Mouse (Mus musculus) liver, postnatal 0 days (tissue): ENCODE measurements around the gene Dglucy. TPM values are rescaled to one million over a fixed set of nuclear protein-coding genes. Genes with fewer than 3 reads are reported as not detected.

Experiments used
- ATAC-seq: fragments of 200-750 bp; cut with Nextera tagmentation; 2 replicates; pipeline ENCODE4 v1.8.0; 2017; ENCODE audit warnings: mild to moderate bottlenecking, moderate library complexity
- DNase-seq: peaks from one replicate; pipeline ENCODE4 v3.0.0-alpha.2; 2016
- H3K27ac ChIP-seq: fragments of 300-500 bp; sonication (generic); 2 replicates; pipeline ENCODE4 v1.5.1; 2014; ENCODE audit warnings: antibody characterized with exemption, moderate library complexity, mild to moderate bottlenecking, low read depth
- H3K27me3 ChIP-seq: fragments of 300-500 bp; sonication (generic); 2 replicates; pipeline ENCODE4 v1.6.1; 2014; ENCODE audit warnings: low read length, control low read depth, mixed read lengths; ENCODE audit not compliant: insufficient read depth
- H3K36me3 ChIP-seq: fragments of 300-500 bp; sonication (generic); replicated peaks from 2 replicates; pipeline ENCODE4 v1.6.1; 2014; ENCODE audit warnings: mild to moderate bottlenecking, control low read depth, low read length, moderate library complexity, mixed read lengths; ENCODE audit not compliant: insufficient read depth
- H3K4me1 ChIP-seq: fragments of 300-500 bp; sonication (generic); 2 replicates; pipeline ENCODE4 v1.6.1; 2014; ENCODE audit warnings: antibody characterized with exemption, mild to moderate bottlenecking, control low read depth; ENCODE audit not compliant: insufficient read depth
- H3K4me2 ChIP-seq: fragments of 300-500 bp; sonication (generic); 2 replicates; pipeline ENCODE4 v1.6.1; 2014; ENCODE audit warnings: low read depth, mild to moderate bottlenecking, low read length, moderate library complexity, mixed read lengths
- H3K4me3 ChIP-seq: fragments of 300-500 bp; sonication (generic); 2 replicates; pipeline ENCODE4 v1.5.1; 2014; ENCODE audit warnings: low read depth, low read length
- H3K9ac ChIP-seq: fragments of 300-500 bp; sonication (generic); replicated peaks from 2 replicates; pipeline ENCODE4 v1.6.1; 2014; ENCODE audit warnings: mild to moderate bottlenecking, moderate library complexity
- H3K9me3 ChIP-seq: fragments of 300-500 bp; sonication (generic); 2 replicates; pipeline ENCODE4 v1.6.1; 2016; ENCODE audit warnings: mild to moderate bottlenecking, control low read depth, low read length, mixed read lengths
- CTCF ChIP-seq: sonication (generic); IDR thresholded peaks from 2 replicates; pipeline ENCODE4 v1.5.1; 2016; ENCODE audit warnings: antibody characterized with exemption, low read depth
- EP300 ChIP-seq: IDR thresholded peaks from 2 replicates; pipeline ENCODE4 v1.6.1; 2016; ENCODE audit warnings: antibody characterized with exemption, low read depth, mild to moderate bottlenecking
- WGBS: fragments of 180-500 bp; shearing (Covaris S2); extraction: QIAGEN DNeasy Blood & Tissue Kit; methylation state at CpG from one replicate; pipeline ENCODE4 v1.1.7; 2014; ENCODE audit not compliant: insufficient replicate concordance; 5-methylcytosine and 5-hydroxymethylcytosine counted together
- polyA plus RNA-seq: library from polyadenylated mRNA; unstranded; fragments of >200 nt; fragmentation: Nextera tagmentation; extraction: Ambion mirVana; gene quantifications from 2 replicates; pipeline ENCODE4 v1.2.1, GENCODE M21; 2015

Gene Dglucy
- polyA plus RNA-seq, 1 experiment from 2014 or later = 1.9 TPM

DNA sequence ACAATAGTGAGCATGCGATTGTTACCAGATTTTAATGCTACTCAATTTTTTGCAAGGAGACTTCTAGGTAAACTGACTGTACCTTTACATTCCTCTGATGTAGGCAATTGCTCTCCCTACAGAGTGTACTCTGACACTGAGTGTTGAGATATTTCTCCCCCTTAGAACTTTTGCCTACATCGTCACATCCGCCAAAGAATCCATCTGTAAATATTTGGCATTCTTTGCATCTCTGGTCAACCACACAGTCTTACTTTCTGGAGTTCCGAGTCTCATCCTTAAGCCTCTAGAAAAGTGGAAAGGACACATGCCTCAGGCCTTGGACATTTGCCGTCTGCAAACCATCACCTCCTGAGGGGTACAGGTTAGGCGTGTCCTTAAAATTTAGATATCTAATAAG lies 1.9 kb upstream of the Dglucy start:
- no peaks in the 10 kb centered on the region for H3K9me3 ChIP-seq
- no peak for DNase-seq
- peaks cover 25% of the 10 kb centered on the region for H3K4me1 ChIP-seq
- no peak for ATAC-seq
- H3K27ac ChIP-seq = no peak overlapping the region
- WGBS = 74% methylated on average over 6 of the region's 6 CpGs
- TF ChIP-seq EP300 = no peak
- TF ChIP-seq CTCF = no peak
- no peak overlapping the region for H3K9ac ChIP-seq
- no peak overlapping the region for H3K4me3 ChIP-seq
- H3K27me3 ChIP-seq = no peaks in the 10 kb centered on the region
- H3K36me3 ChIP-seq = no peaks in the 10 kb centered on the region
- no peak overlapping the region for H3K4me2 ChIP-seq

DNA sequence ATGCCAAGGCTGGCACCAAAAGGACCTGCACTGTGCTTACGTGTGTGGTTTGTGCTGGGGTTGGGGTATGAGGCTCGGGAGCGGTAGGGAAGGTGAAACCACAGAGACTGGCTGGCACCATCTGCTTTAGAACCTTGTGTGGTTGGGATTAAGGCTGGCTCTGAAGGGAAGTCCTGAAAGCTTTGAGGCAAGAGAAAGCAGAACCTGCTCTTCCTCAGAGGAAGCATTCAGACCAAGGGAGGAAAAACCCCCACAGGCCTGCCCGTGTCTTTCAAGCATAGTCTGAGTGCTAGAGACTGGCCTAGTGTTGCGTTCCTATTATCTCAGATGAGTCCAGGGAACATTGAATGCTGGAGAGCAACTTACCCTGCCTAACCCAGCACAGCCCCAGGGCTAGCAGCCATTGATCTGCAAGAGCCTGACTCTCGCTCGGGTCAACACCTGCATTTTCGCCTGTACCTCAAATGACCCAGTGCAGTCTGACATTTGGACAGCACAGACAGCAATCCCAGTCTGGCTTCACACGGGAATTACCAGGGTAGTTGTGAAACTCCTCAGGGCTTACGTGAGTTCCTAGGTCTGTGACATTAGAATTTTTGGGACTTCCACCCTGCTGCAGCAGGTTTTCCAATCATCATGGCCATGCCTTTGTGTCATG lies 452 bp upstream of the Dglucy start:
- no peaks in the 10 kb centered on the region for H3K36me3 ChIP-seq
- TF ChIP-seq CTCF (no peak), EP300 (no peak)
- H3K9me3 ChIP-seq = no peaks in the 10 kb centered on the region
- peak; percentile 80 for ATAC-seq
- H3K27me3 ChIP-seq = no peaks in the 10 kb centered on the region
- peak overlapping the region; percentile 71 for H3K27ac ChIP-seq
- peak overlapping the region; percentile 32; the same call in 1 of the 2 replicates for H3K4me3 ChIP-seq
- no peak overlapping the region for H3K9ac ChIP-seq
- WGBS = 45% methylated on average over 10 of the region's 10 CpGs
- peak overlapping the region; percentile 57 for H3K4me2 ChIP-seq
- no peak for DNase-seq
- H3K4me1 ChIP-seq = peaks cover 25% of the 10 kb centered on the region

GRCm38 (mm10) chr12:100780416-100780815 lies 1.6 kb downstream of the Dglucy start:
- peaks cover 23% of the 10 kb centered on the region for H3K4me1 ChIP-seq
- no peak for DNase-seq
- WGBS = 89% methylated on average over 10 of the region's 10 CpGs
- ATAC-seq = no peak
- no peaks in the 10 kb centered on the region for H3K9me3 ChIP-seq
- no peak overlapping the region for H3K4me2 ChIP-seq
- H3K9ac ChIP-seq = no peak overlapping the region
- no peaks in the 10 kb centered on the region for H3K27me3 ChIP-seq
- no peak overlapping the region for H3K4me3 ChIP-seq
- no peak for TF ChIP-seq EP300
- TF ChIP-seq CTCF = no peak
- no peak overlapping the region for H3K27ac ChIP-seq
- H3K36me3 ChIP-seq = no peaks in the 10 kb centered on the region

DNA sequence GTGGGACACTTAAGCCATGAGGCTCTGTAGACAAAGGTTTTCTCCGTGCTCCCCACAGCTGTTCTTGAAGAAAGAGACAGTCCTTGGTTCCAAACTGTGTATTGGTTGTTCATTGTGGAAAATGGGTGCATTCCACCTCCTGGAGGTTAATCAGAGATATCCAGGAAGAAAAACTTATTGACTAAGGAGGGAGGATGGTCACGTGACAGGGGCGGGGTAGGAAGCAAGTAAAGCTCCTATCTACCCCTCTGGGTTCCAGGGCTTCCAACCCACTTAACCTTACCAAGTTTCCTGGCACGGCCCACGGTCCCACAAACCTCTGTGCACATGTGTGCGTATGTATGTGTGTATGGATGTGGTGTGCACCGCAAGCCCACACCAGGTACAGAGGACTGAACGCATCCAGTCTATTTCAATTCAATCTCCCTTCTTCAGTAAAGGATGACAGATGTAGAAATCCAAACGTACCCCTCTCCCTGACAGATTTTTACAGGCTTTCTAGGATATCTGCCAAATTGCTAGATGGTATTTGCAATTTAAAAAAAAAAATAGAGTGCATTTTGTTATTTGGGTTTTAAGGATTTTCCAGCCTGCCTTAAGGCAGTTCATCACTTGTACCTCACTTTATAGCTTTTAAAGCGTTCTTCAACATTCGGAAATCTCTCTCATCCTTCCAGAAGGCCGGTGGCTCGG lies 2.7 kb downstream of the Dglucy start:
- Histone ChIP-seq H3K36me3 (no peaks in the 10 kb centered on the region), H3K9ac (no peak overlapping the region), H3K4me1 (peaks cover 12% of the 10 kb centered on the region), H3K4me2 (no peak overlapping the region), H3K27ac (no peak overlapping the region), H3K4me3 (no peak overlapping the region), H3K27me3 (no peaks in the 10 kb centered on the region), H3K9me3 (no peaks in the 10 kb centered on the region)
- TF ChIP-seq EP300 (no peak), CTCF (no peak)
- ATAC-seq (no peak), DNase-seq (no peak)
- 79% methylated on average over 13 of the region's 13 CpGs for WGBS

DNA sequence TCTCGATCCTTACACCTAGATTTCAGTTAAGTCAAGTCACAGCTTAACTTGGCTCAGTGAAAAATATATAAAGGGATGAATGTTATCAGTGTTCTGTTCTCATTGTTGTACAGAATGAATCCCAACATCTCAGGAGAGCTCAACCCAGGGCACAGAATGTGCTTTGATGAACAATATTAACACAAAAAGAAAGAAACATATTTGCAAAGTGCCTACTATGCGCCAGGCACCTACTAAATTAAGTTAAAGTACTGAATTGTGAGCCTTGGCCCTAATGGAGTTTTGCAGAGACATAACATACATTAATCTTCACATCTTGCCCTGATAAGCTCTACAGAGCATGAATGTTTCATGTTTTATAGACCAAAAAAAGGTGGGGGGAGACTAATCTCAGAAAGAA lies 5.3 kb downstream of the Dglucy start:
- H3K4me3 ChIP-seq = no peak overlapping the region
- no peak overlapping the region for H3K4me2 ChIP-seq
- WGBS = 72% methylated on average over 2 of the region's 2 CpGs
- no peak for DNase-seq
- H3K4me1 ChIP-seq = peaks cover 7% of the 10 kb centered on the region
- H3K9ac ChIP-seq = no peak overlapping the region
- H3K9me3 ChIP-seq = no peaks in the 10 kb centered on the region
- no peaks in the 10 kb centered on the region for H3K36me3 ChIP-seq
- no peak overlapping the region for H3K27ac ChIP-seq
- TF ChIP-seq CTCF = no peak
- no peak for TF ChIP-seq EP300
- ATAC-seq = no peak
- no peaks in the 10 kb centered on the region for H3K27me3 ChIP-seq

- TF ChIP-seq EP300 (no peak), CTCF (no peak)
- no peak overlapping the region for H3K27ac ChIP-seq
- H3K9me3 ChIP-seq = no peaks in the 10 kb centered on the region
- H3K4me1 ChIP-seq = peaks cover 6% of the 10 kb centered on the region
- DNase-seq (no peak), ATAC-seq (no peak)
- H3K9ac ChIP-seq = no peak overlapping the region
- no peak overlapping the region for H3K4me3 ChIP-seq
- no peak overlapping the region for H3K4me2 ChIP-seq
- no peaks in the 10 kb centered on the region for H3K27me3 ChIP-seq
- no peaks in the 10 kb centered on the region for H3K36me3 ChIP-seq
- 30% methylated on average over 7 of the region's 7 CpGs for WGBS
These were observed 6.5 kb downstream of the Dglucy start for GRCm38 (mm10) chr12:100785344-100785743.
